Mouse (Mus musculus): ENCODE results near the gene Eci2.

DNA sequence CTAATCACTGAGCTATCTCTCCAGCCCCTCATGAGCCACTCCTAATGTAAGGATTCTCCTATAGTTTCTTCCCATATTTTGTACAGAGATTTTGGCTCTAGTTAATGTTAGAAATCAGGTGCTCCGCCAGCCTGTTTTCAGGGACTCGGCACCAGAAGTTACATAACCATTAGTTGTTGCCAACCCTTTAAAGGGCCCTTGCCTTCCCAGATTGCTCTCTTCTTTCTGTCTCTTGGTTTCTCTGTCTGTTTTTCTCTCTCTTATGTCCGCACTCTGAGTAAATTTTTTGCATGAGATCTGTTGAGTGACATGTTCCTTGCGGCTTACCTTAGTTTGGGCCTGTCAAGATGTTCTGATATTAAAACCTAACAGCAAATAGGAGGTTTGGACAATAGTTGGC, 50.8 kb downstream of the Eci2 start:
- TF ChIP-seq CTCF (IDR thresholded peaks at IDR 0.05; ENCODE audit: control insufficient read depth, insufficient read depth, insufficient read length) = no peak
- no peak for TF ChIP-seq USF1 (IDR thresholded peaks at IDR 0.05; ENCODE audit: low read depth)
- TF ChIP-seq CEBPB (IDR thresholded peaks at IDR 0.05; ENCODE audit: low read depth) = no peak
- no peak for TF ChIP-seq MAX (IDR thresholded peaks at IDR 0.05)

Measured in C2C12 (cell line).